ENCODE assay signal across 7 mouse cellular contexts in genomic region chr2:43722446-43723103, GRCm38 (mm10). TPM values are rescaled to one million over a fixed set of nuclear protein-coding genes. Genes with fewer than 3 reads are reported as not detected.
DNase-seq lines count a peak whose midpoint lies in the region; ATAC-seq lines count a peak whose summit lies in the region.

No protein-coding gene starts in this region.

- DNase-seq in adipocyte (ENCODE audit: low spot score) = peak; percentile 87
- peak; percentile 48 for DNase-seq in gastrocnemius, postnatal 10 days
- peak; percentile 77 for DNase-seq in intestine, embryonic 14.5 days (ENCODE audit: low spot score)
- DNase-seq in left cerebral cortex, adult 9 months (ENCODE audit: low spot score in 2 of 2) = peak; percentile 18 to 81
- peak; percentile 80 to 84 for DNase-seq in right cerebral cortex, adult 2 months (ENCODE audit: low spot score in 2 of 2)

- 16% methylated on average over 14 of the region's 14 CpGs for WGBS in intestine, embryonic 14.5 days

- no peak overlapping the region for H3K4me3 ChIP-seq in intestine, embryonic 14.5 days (ENCODE audit: low read depth, low read length)
- H3K4me3 ChIP-seq in megakaryocyte, embryonic 14.5 days (replicated peaks) = peak overlapping the region; percentile 35

- H3K9me3 ChIP-seq in intestine, embryonic 14.5 days (ENCODE audit: control insufficient read depth, low read length) = no peaks in the 10 kb centered on the region
- no peaks in the 10 kb centered on the region for H3K9me3 ChIP-seq in megakaryocyte, embryonic 14.5 days

- peak overlapping the region; percentile 40 for H3K4me2 ChIP-seq in intestine, embryonic 14.5 days (ENCODE audit: low read length)

- H3K4me1 ChIP-seq in intestine, embryonic 14.5 days (replicated peaks; ENCODE audit: control insufficient read depth, insufficient read depth, low read length) = no peaks in the 10 kb centered on the region
- H3K4me1 ChIP-seq in megakaryocyte, embryonic 14.5 days = peaks cover 13% of the 10 kb centered on the region

- H3K27ac ChIP-seq in intestine, embryonic 14.5 days (ENCODE audit: low read depth) = no peak overlapping the region

- H3K9ac ChIP-seq in intestine, embryonic 14.5 days (ENCODE audit: low read length) = no peak overlapping the region

- no peaks in the 10 kb centered on the region for H3K36me3 ChIP-seq in intestine, embryonic 14.5 days (ENCODE audit: control insufficient read depth, insufficient read depth, low read length)
- no peaks in the 10 kb centered on the region for H3K36me3 ChIP-seq in megakaryocyte, embryonic 14.5 days (replicated peaks; ENCODE audit: low read length)

- no peaks in the 10 kb centered on the region for H3K27me3 ChIP-seq in intestine, embryonic 14.5 days (replicated peaks; ENCODE audit: control insufficient read depth, insufficient read depth, low read length)
- no peaks in the 10 kb centered on the region for H3K27me3 ChIP-seq in megakaryocyte, embryonic 14.5 days (replicated peaks)

- peak; percentile 86 for ATAC-seq in common myeloid progenitor, adult 5-6 weeks (replicated peaks; ENCODE audit: low read depth, poor library complexity, severe bottlenecking)
- peak; percentile 82 for ATAC-seq in intestine, embryonic 14.5 days (replicated peaks; ENCODE audit: low FRiP score, low TSS enrichment, low read depth)

RNA-seq across cellular contexts. Expression of gene Arhgap15, which starts 26.0 kb away (rescaled TPM):
- total RNA-seq in common myeloid progenitor, adult 5-6 weeks (2017) = 106 and 134 TPM in 2 replicates
- 1 to 10 TPM in 1 of 2 experiments, under 1 TPM in 1; 0.72 to 1.1 TPM for total RNA-seq in gastrocnemius, postnatal 10 days (2021)
- polyA plus RNA-seq in intestine, embryonic 14.5 days (2014; fragmentation: Nextera tagmentation; extraction: Ambion mirVana) = 1.5 TPM in 2 replicates
- polyA plus RNA-seq in megakaryocyte, embryonic 14.5 days (2012; ENCODE audit: insufficient read depth, low replicate concordance) = 0.25 TPM in 1 of 2 replicates, not detected in the other

Comparison
In these comparisons a context has a peak if more than half of its experiments do, and no peak if none do; other contexts are left out.
1. RNA of gene Arhgap15, which starts 26.0 kb away (total RNA-seq): 106 to 134 TPM in common myeloid progenitor, adult 5-6 weeks; 0.72 to 1.1 TPM in gastrocnemius, postnatal 10 days; every median in the first group is over 10 times any median in the second.
2. Peak in every context shown above with its lines, with median percentiles within 50 percentile points of each other: DNase-seq.